Comparison of ENCODE assay signal across 8 mouse cellular contexts in genomic region chr10:78169281-78170042, GRCm38 (mm10). TPM values are rescaled to one million over a fixed set of nuclear protein-coding genes. Genes with fewer than 3 reads are reported as not detected.
DNase-seq lines count a peak whose midpoint lies in the region; ATAC-seq and TF ChIP-seq lines count a peak whose summit lies in the region.

D10Jhu81e (minus strand) TSS chr10:78169782.

- H3K36me3 ChIP-seq in E14TG2a.4 (ENCODE audit: insufficient read depth, low read length) = peaks cover 86% of the 10 kb centered on the region
- peaks cover 69% of the 10 kb centered on the region for H3K36me3 ChIP-seq in forebrain, embryonic 12.5 days (replicated peaks)
- H3K36me3 ChIP-seq in heart, postnatal 0 days (replicated peaks; ENCODE audit: control insufficient read depth, insufficient read depth, low read length) = peaks cover 70% of the 10 kb centered on the region
- peaks cover 23% of the 10 kb centered on the region for H3K36me3 ChIP-seq in liver, embryonic 16.5 days (ENCODE audit: control insufficient read depth, insufficient read depth)
- peaks cover 69% of the 10 kb centered on the region for H3K36me3 ChIP-seq in neural tube, embryonic 13.5 days
- H3K36me3 ChIP-seq in testis, adult 2 months (ENCODE audit: control insufficient read depth, insufficient read depth, low read length) = peaks cover 1% of the 10 kb centered on the region; the same call in 1 of the 2 replicates

- H3K27me3 ChIP-seq in E14TG2a.4 (ENCODE audit: insufficient read depth, low read length) = no peaks in the 10 kb centered on the region
- no peaks in the 10 kb centered on the region for H3K27me3 ChIP-seq in forebrain, embryonic 12.5 days
- H3K27me3 ChIP-seq in heart, postnatal 0 days (ENCODE audit: control insufficient read depth, insufficient read depth, low read length) = no peaks in the 10 kb centered on the region
- H3K27me3 ChIP-seq in liver, embryonic 16.5 days (ENCODE audit: control insufficient read depth, insufficient read depth, low read depth, low read length) = no peaks in the 10 kb centered on the region
- H3K27me3 ChIP-seq in neural tube, embryonic 13.5 days = no peaks in the 10 kb centered on the region
- no peaks in the 10 kb centered on the region for H3K27me3 ChIP-seq in testis, adult 2 months (ENCODE audit: control insufficient read depth, insufficient read depth, low read length)

- TF ChIP-seq POLR2A in testis, adult 2 months (IDR thresholded peaks at IDR 0.05; ENCODE audit: control insufficient read depth, low read depth, low read length) = peak; percentile 91

- H3K27ac ChIP-seq in forebrain, embryonic 12.5 days = peak within 1 kb of the TSS; percentile 53
- peak within 1 kb of the TSS; percentile 86 for H3K27ac ChIP-seq in heart, postnatal 0 days (ENCODE audit: low read depth)
- H3K27ac ChIP-seq in liver, embryonic 16.5 days (ENCODE audit: low read length) = peak within 1 kb of the TSS; percentile 74
- peak within 1 kb of the TSS; percentile 77 for H3K27ac ChIP-seq in neural tube, embryonic 13.5 days (replicated peaks)
- H3K27ac ChIP-seq in testis, adult 2 months (ENCODE audit: control insufficient read depth, insufficient read depth, low read depth, low read length) = peak within 1 kb of the TSS; percentile 19

- H3K4me2 ChIP-seq in forebrain, embryonic 12.5 days = peak within 1 kb of the TSS; percentile 91
- H3K4me2 ChIP-seq in heart, postnatal 0 days (ENCODE audit: low read depth, low read length) = peak within 1 kb of the TSS; percentile 87
- peak within 1 kb of the TSS; percentile 98 for H3K4me2 ChIP-seq in liver, embryonic 16.5 days (ENCODE audit: low read depth, low read length)
- H3K4me2 ChIP-seq in neural tube, embryonic 13.5 days = peak within 1 kb of the TSS; percentile 84

- peak within 1 kb of the TSS; percentile 79 for H3K9ac ChIP-seq in forebrain, embryonic 12.5 days
- peak within 1 kb of the TSS; percentile 79 for H3K9ac ChIP-seq in heart, postnatal 0 days (replicated peaks; ENCODE audit: low read depth, low read length)
- peak within 1 kb of the TSS; percentile 89 for H3K9ac ChIP-seq in liver, embryonic 16.5 days (ENCODE audit: low read depth, low read length)
- H3K9ac ChIP-seq in neural tube, embryonic 13.5 days = peak within 1 kb of the TSS; percentile 89

- WGBS in forebrain, embryonic 12.5 days = 2% methylated on average over 50 of the region's 50 CpGs
- under 1% methylated on average over 50 of the region's 50 CpGs for WGBS in heart, postnatal 0 days
- 1% methylated on average over 49 of the region's 50 CpGs for WGBS in liver, embryonic 16.5 days (ENCODE audit: insufficient replicate concordance)
- 2% methylated on average over 50 of the region's 50 CpGs for WGBS in neural tube, embryonic 13.5 days

- peaks cover 38% of the 10 kb centered on the region for H3K4me1 ChIP-seq in E14TG2a.4 (replicated peaks; ENCODE audit: low read depth, low read length)
- H3K4me1 ChIP-seq in forebrain, embryonic 12.5 days = peaks cover 19% of the 10 kb centered on the region
- H3K4me1 ChIP-seq in heart, postnatal 0 days (ENCODE audit: control insufficient read depth, insufficient read depth) = peaks cover 11% of the 10 kb centered on the region; the same call in 1 of the 2 replicates
- peaks cover 20% of the 10 kb centered on the region for H3K4me1 ChIP-seq in liver, embryonic 16.5 days (ENCODE audit: control insufficient read depth, low read depth, low read length)
- H3K4me1 ChIP-seq in neural tube, embryonic 13.5 days (replicated peaks) = peaks cover 29% of the 10 kb centered on the region
- peaks cover 6% of the 10 kb centered on the region for H3K4me1 ChIP-seq in testis, adult 2 months (ENCODE audit: control insufficient read depth, insufficient read depth, low read length)

- peak within 1 kb of the TSS; percentile 96 for H3K4me3 ChIP-seq in E14TG2a.4 (replicated peaks; ENCODE audit: low read length)
- H3K4me3 ChIP-seq in forebrain, embryonic 12.5 days (replicated peaks) = peak within 1 kb of the TSS; percentile 82
- H3K4me3 ChIP-seq in heart, postnatal 0 days (ENCODE audit: low read depth, low read length) = peak within 1 kb of the TSS; percentile 79
- peak within 1 kb of the TSS; percentile 84 for H3K4me3 ChIP-seq in liver, embryonic 16.5 days (ENCODE audit: low read depth, low read length)
- peak within 1 kb of the TSS; percentile 80 for H3K4me3 ChIP-seq in neural tube, embryonic 13.5 days
- H3K4me3 ChIP-seq in testis, adult 2 months (ENCODE audit: control insufficient read depth, low read depth, low read length) = peak within 1 kb of the TSS; percentile 93

- no peak for TF ChIP-seq EP300 in heart, postnatal 0 days (IDR thresholded peaks at IDR 0.05; ENCODE audit: low read depth)

- DNase-seq in c-Kit-positive CD71-positive TER-119-positive erythroid progenitor cells, embryonic 14.5 days (ENCODE audit: low spot score) = peak; percentile 97
- DNase-seq in heart, postnatal 0 days (ENCODE audit: low spot score) = peak; percentile 95
- peak; percentile 100 for DNase-seq in kidney, postnatal 4 days

- ATAC-seq in forebrain, embryonic 12.5 days (ENCODE audit: low FRiP score) = peak; percentile 96
- peak; percentile 98 for ATAC-seq in heart, postnatal 0 days (ENCODE audit: insufficient read depth, low read depth)
- peak; percentile 97 for ATAC-seq in liver, embryonic 16.5 days (ENCODE audit: low read depth)
- peak; percentile 96 for ATAC-seq in neural tube, embryonic 13.5 days (ENCODE audit: low read depth)

- TF ChIP-seq CTCF in E14TG2a.4 (conservative IDR thresholded peaks at IDR 0.05; ENCODE audit: low read length) = no peak
- TF ChIP-seq CTCF in heart, postnatal 0 days (IDR thresholded peaks at IDR 0.05; ENCODE audit: low read depth) = no peak
- TF ChIP-seq CTCF in testis, adult 2 months (IDR thresholded peaks at IDR 0.05; ENCODE audit: control insufficient read depth, insufficient read depth, insufficient replicate concordance, low read depth, low read length) = no peak

- no peaks in the 10 kb centered on the region for H3K9me3 ChIP-seq in E14TG2a.4 (ENCODE audit: low read length)
- no peaks in the 10 kb centered on the region for H3K9me3 ChIP-seq in forebrain, embryonic 12.5 days
- no peaks in the 10 kb centered on the region for H3K9me3 ChIP-seq in heart, postnatal 0 days (replicated peaks; ENCODE audit: control insufficient read depth, low read length)
- no peaks in the 10 kb centered on the region for H3K9me3 ChIP-seq in liver, embryonic 16.5 days (replicated peaks; ENCODE audit: control insufficient read depth, low read length)
- H3K9me3 ChIP-seq in neural tube, embryonic 13.5 days = no peaks in the 10 kb centered on the region

RNA-seq across cellular contexts. Expression of gene D10Jhu81e, which starts in this region (rescaled TPM):
- 17.4 and 23.9 TPM in 2 replicates for polyA plus RNA-seq in forebrain, embryonic 12.5 days (2016; fragmentation: Nextera tagmentation; extraction: Ambion mirVana)
- 438 and 442 TPM in 2 replicates for total RNA-seq in heart, postnatal 0 days (2014; rRNA removed; ENCODE audit: low replicate concordance)
- 87.9 and 92.0 TPM in 2 replicates for polyA plus RNA-seq in heart, postnatal 0 days (2015; fragmentation: Nextera tagmentation; extraction: Ambion mirVana)
- polyA plus RNA-seq in liver, embryonic 16.5 days (2015; fragmentation: Nextera tagmentation; extraction: Ambion mirVana) = 21.0 and 21.7 TPM in 2 replicates
- 20.8 and 22.5 TPM in 2 replicates for polyA plus RNA-seq in neural tube, embryonic 13.5 days (2015; fragmentation: Nextera tagmentation; extraction: Ambion mirVana)
- 23.2 and 26.1 TPM in 2 replicates for polyA plus RNA-seq in testis, adult 2 months (2012; rRNA removed)

Comparison
In these comparisons a context has a peak if more than half of its experiments do, and no peak if none do; other contexts are left out.
1. Peak in every context shown above with its lines: DNase-seq, ATAC-seq, H3K4me3 ChIP-seq and H3K27ac ChIP-seq.
2. H3K27ac ChIP-seq: peak in every context shown above with its lines; median percentile 86 in heart, postnatal 0 days; 77 in neural tube, embryonic 13.5 days; 74 in liver, embryonic 16.5 days; 53 in forebrain, embryonic 12.5 days; 19 in testis, adult 2 months.